Mouse (Mus musculus) hindbrain, embryonic 10.5 days (tissue): ENCODE measurements around the gene Pcnx4. TPM values are rescaled to one million over a fixed set of nuclear protein-coding genes. Genes with fewer than 3 reads are reported as not detected.

Experiments used
- DNase-seq: peaks from one replicate; pipeline ENCODE4 v3.0.0-alpha.2; 2017; ENCODE audit warnings: low spot score
- H3K27ac ChIP-seq: fragments of 300-500 bp; sonication (generic); 2 replicates; pipeline ENCODE4 v1.5.1; 2016; ENCODE audit warnings: mild to moderate bottlenecking, moderate library complexity
- H3K27me3 ChIP-seq: fragments of 300-500 bp; sonication (generic); 2 replicates; pipeline ENCODE4 v1.6.1; 2016; ENCODE audit warnings: mild to moderate bottlenecking; ENCODE audit not compliant: poor library complexity, insufficient read depth, severe bottlenecking
- H3K36me3 ChIP-seq: fragments of 300-500 bp; sonication (generic); 2 replicates; pipeline ENCODE4 v1.6.1; 2016; ENCODE audit warnings: mild to moderate bottlenecking, moderate library complexity
- H3K4me1 ChIP-seq: fragments of 300-500 bp; sonication (generic); replicated peaks from 2 replicates; pipeline ENCODE4 v1.6.1; 2016; ENCODE audit warnings: mild to moderate bottlenecking
- H3K4me3 ChIP-seq: fragments of 300-500 bp; sonication (generic); 2 replicates; pipeline ENCODE4 v1.5.1; 2016; ENCODE audit warnings: mild to moderate bottlenecking, moderate library complexity
- H3K9me3 ChIP-seq: fragments of 300-500 bp; sonication (generic); 2 replicates; pipeline ENCODE4 v1.6.1; 2016; ENCODE audit warnings: mild to moderate bottlenecking, moderate library complexity
- WGBS: fragments of 180-500 bp; shearing (Covaris S2); methylation state at CpG from one replicate; pipeline ENCODE4 v1.1.7; 2016; 5-methylcytosine and 5-hydroxymethylcytosine counted together
- polyA plus RNA-seq: library from polyadenylated mRNA; unstranded; fragments of >200 nt; fragmentation: Nextera tagmentation; extraction: Ambion mirVana; gene quantifications from 2 replicates; pipeline ENCODE4 v1.2.1, GENCODE M21; 2016

Gene Pcnx4
- polyA plus RNA-seq, result 12.9 and 13.7 TPM in 2 replicates

- no peaks in the 10 kb centered on the region for H3K27me3 ChIP-seq
- peaks cover 18% of the 10 kb centered on the region; the same call in 1 of the 2 replicates for H3K4me1 ChIP-seq
- peak; percentile 99 for DNase-seq
- peak within 1 kb of the TSS; percentile 88 for H3K27ac ChIP-seq
- H3K4me3 ChIP-seq, result peak within 1 kb of the TSS; percentile 74
- H3K36me3 ChIP-seq, result peaks cover 4% of the 10 kb centered on the region; the same call in 1 of the 2 replicates
- under 1% methylated on average over 45 of the region's 45 CpGs for WGBS
- no peaks in the 10 kb centered on the region for H3K9me3 ChIP-seq
Observed at GRCm38 (mm10) chr12:72536021-72536597, at the start of gene Pcnx4. Pcnx4 (plus strand) TSS chr12:72536383.

- no peaks in the 10 kb centered on the region for H3K36me3 ChIP-seq
- 87% methylated on average over 3 of the region's 3 CpGs for WGBS
- DNase-seq, result no peak
- no peaks in the 10 kb centered on the region for H3K27me3 ChIP-seq
- no peaks in the 10 kb centered on the region for H3K4me1 ChIP-seq
- no peak overlapping the region for H3K27ac ChIP-seq
- H3K9me3 ChIP-seq, result no peaks in the 10 kb centered on the region
- H3K4me3 ChIP-seq, result no peak overlapping the region
Observed at GRCm38 (mm10) chr12:72487498-72487897, 48.7 kb upstream of the Pcnx4 start.

- Histone ChIP-seq H3K27me3 (no peaks in the 10 kb centered on the region), H3K27ac (no peak overlapping the region), H3K36me3 (no peaks in the 10 kb centered on the region), H3K9me3 (no peaks in the 10 kb centered on the region), H3K4me1 (no peaks in the 10 kb centered on the region), H3K4me3 (no peak overlapping the region)
- 92% methylated on average over 3 of the region's 3 CpGs for whole genome bisulfite sequencing
- DNase-seq, result no peak
Observed at GRCm38 (mm10) chr12:72489995-72490394, 46.2 kb upstream of the Pcnx4 start.

GRCm38 (mm10) chr12:72491063-72491719 is 45.0 kb upstream of the Pcnx4 start:
- DNase-seq, result no peak
- 83% methylated on average over 3 of the region's 3 CpGs for WGBS
- no peaks in the 10 kb centered on the region for H3K9me3 ChIP-seq
- no peak overlapping the region for H3K4me3 ChIP-seq
- no peak overlapping the region for H3K27ac ChIP-seq
- H3K4me1 ChIP-seq, result no peaks in the 10 kb centered on the region
- no peaks in the 10 kb centered on the region for H3K36me3 ChIP-seq
- no peaks in the 10 kb centered on the region for H3K27me3 ChIP-seq

GRCm38 (mm10) chr12:72496866-72497600 is 39.1 kb upstream of the Pcnx4 start:
- no peak for DNase-seq
- Histone ChIP-seq H3K9me3 (no peaks in the 10 kb centered on the region), H3K4me3 (no peak overlapping the region), H3K36me3 (no peaks in the 10 kb centered on the region), H3K27me3 (no peaks in the 10 kb centered on the region), H3K27ac (no peak overlapping the region), H3K4me1 (no peaks in the 10 kb centered on the region)
- WGBS, result 70% methylated on average over 12 of the region's 12 CpGs

GRCm38 (mm10) chr12:72509606-72510005 is 26.6 kb upstream of the Pcnx4 start:
- Histone ChIP-seq H3K4me3 (no peak overlapping the region), H3K4me1 (0 out of 2 replicates have a peak, but pooled peaks cover 4% of the 10 kb centered on the region), H3K27ac (no peak overlapping the region), H3K36me3 (no peaks in the 10 kb centered on the region), H3K27me3 (no peaks in the 10 kb centered on the region), H3K9me3 (no peaks in the 10 kb centered on the region)
- WGBS, result 70% methylated on average over 7 of the region's 7 CpGs
- no peak for DNase-seq

GRCm38 (mm10) chr12:72515446-72515845 is 20.7 kb upstream of the Pcnx4 start:
- H3K27ac ChIP-seq, result no peak overlapping the region
- no peaks in the 10 kb centered on the region for H3K9me3 ChIP-seq
- peaks cover 7% of the 10 kb centered on the region for H3K27me3 ChIP-seq
- WGBS, result 76% methylated on average over 3 of the region's 3 CpGs
- H3K4me3 ChIP-seq, result no peak overlapping the region
- H3K4me1 ChIP-seq, result peaks cover 13% of the 10 kb centered on the region; the same call in 1 of the 2 replicates
- H3K36me3 ChIP-seq, result no peaks in the 10 kb centered on the region
- no peak for DNase-seq

GRCm38 (mm10) chr12:72518114-72518728 is 18.0 kb upstream of the Pcnx4 start:
- 43% methylated on average over 12 of the region's 12 CpGs for WGBS
- H3K27ac ChIP-seq, result no peak overlapping the region
- peaks cover 7% of the 10 kb centered on the region for H3K27me3 ChIP-seq
- H3K4me3 ChIP-seq, result peak overlapping the region; percentile 2; the same call in 1 of the 2 replicates
- no peaks in the 10 kb centered on the region for H3K9me3 ChIP-seq
- no peaks in the 10 kb centered on the region for H3K36me3 ChIP-seq
- H3K4me1 ChIP-seq, result peaks cover 13% of the 10 kb centered on the region; the same call in 1 of the 2 replicates
- peak; percentile 28 for DNase-seq

- peaks cover 7% of the 10 kb centered on the region for H3K27me3 ChIP-seq
- H3K4me1 ChIP-seq, result peaks cover 13% of the 10 kb centered on the region; the same call in 1 of the 2 replicates
- no peak overlapping the region for H3K27ac ChIP-seq
- no peak for DNase-seq
- H3K36me3 ChIP-seq, result no peaks in the 10 kb centered on the region
- no peaks in the 10 kb centered on the region for H3K9me3 ChIP-seq
- WGBS, result 61% methylated on average over 9 of the region's 9 CpGs
- no peak overlapping the region for H3K4me3 ChIP-seq
Observed at GRCm38 (mm10) chr12:72519352-72519751, 16.8 kb upstream of the Pcnx4 start.

- Histone ChIP-seq H3K36me3 (no peaks in the 10 kb centered on the region), H3K4me1 (peaks cover 13% of the 10 kb centered on the region; the same call in 1 of the 2 replicates), H3K9me3 (no peaks in the 10 kb centered on the region), H3K27me3 (peaks cover 7% of the 10 kb centered on the region), H3K4me3 (no peak overlapping the region), H3K27ac (no peak overlapping the region)
- 86% methylated on average over 5 of the region's 5 CpGs for WGBS
- no peak for DNase-seq
Observed at GRCm38 (mm10) chr12:72519855-72520254, 16.3 kb upstream of the Pcnx4 start.

GRCm38 (mm10) chr12:72520645-72521044 is 15.5 kb upstream of the Pcnx4 start:
- H3K27me3 ChIP-seq, result peaks cover 7% of the 10 kb centered on the region
- 6% methylated on average over 2 of the region's 2 CpGs for WGBS
- no peak overlapping the region for H3K27ac ChIP-seq
- peaks cover 13% of the 10 kb centered on the region; the same call in 1 of the 2 replicates for H3K4me1 ChIP-seq
- no peaks in the 10 kb centered on the region for H3K36me3 ChIP-seq
- no peak overlapping the region for H3K4me3 ChIP-seq
- peak; percentile 59 for DNase-seq
- H3K9me3 ChIP-seq, result no peaks in the 10 kb centered on the region

- DNase-seq, result no peak
Observed at GRCm38 (mm10) chr12:72525588-72525987, 10.6 kb upstream of the Pcnx4 start.

More at GRCm38 (mm10) chr12:72525588-72525987, 10.6 kb upstream of the Pcnx4 start:
- Histone ChIP-seq H3K27ac (no peak overlapping the region), H3K4me1 (no peaks in the 10 kb centered on the region), H3K9me3 (no peaks in the 10 kb centered on the region), H3K4me3 (no peak overlapping the region), H3K36me3 (no peaks in the 10 kb centered on the region), H3K27me3 (no peaks in the 10 kb centered on the region)
- 82% methylated on average over 4 of the region's 4 CpGs for WGBS
